Mouse (Mus musculus): ENCODE measurements at regions not wholly inside any gene's neighbourhood (a gene's known extent, or its start where the extent isn't known, plus 50 kb on each side); places are given as distances from the start of the nearest gene placed in this dataset.

DNA sequence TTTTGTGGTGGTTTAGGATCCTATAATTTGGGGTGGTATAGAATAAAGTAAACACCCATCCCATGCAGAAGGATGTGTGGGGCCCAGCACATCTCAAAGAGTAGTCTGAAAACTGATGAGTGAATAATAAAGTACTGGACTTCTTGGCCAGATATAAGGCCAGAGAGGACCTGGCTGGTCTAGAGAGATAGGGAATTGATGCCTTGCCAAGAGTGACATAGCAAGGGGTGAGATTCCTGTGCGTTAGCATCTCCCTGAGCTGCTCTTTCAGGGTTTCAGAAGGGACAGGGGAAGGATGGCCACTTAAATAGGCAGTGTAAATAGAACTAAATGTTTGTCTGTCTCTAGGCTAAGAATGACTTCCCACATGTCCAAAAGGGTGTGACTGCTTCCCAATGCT lies 137.0 kb upstream of the Tbc1d2b start:
- no peaks in the 10 kb centered on the region for H3K27me3 ChIP-seq (ENCODE audit: control insufficient read depth, insufficient read depth, low read length)
- no peak overlapping the region for H3K9ac ChIP-seq (ENCODE audit: low read depth, low read length)
- 52% methylated on average over 1 of the region's 1 CpGs for WGBS (ENCODE audit: insufficient replicate concordance)
- ATAC-seq (replicated peaks; ENCODE audit: insufficient number of reproducible peaks, low FRiP score, low TSS enrichment): no peak
- H3K9me3 ChIP-seq (replicated peaks; ENCODE audit: control insufficient read depth, low read length): no peaks in the 10 kb centered on the region
- no peak overlapping the region for H3K4me3 ChIP-seq (ENCODE audit: low read depth, low read length)
- H3K27ac ChIP-seq (ENCODE audit: low read depth, low read length): no peak overlapping the region
- H3K4me2 ChIP-seq: no peak overlapping the region
- H3K4me1 ChIP-seq (ENCODE audit: control insufficient read depth, insufficient read depth, low read length): no peaks in the 10 kb centered on the region
- H3K36me3 ChIP-seq (ENCODE audit: control insufficient read depth, insufficient read depth, low read length): no peaks in the 10 kb centered on the region

- Histone ChIP-seq H3K4me3 (ENCODE audit: low read depth, low read length) (no peak overlapping the region), H3K36me3 (ENCODE audit: control insufficient read depth, insufficient read depth, low read length) (no peaks in the 10 kb centered on the region)
Measured at GRCm38 (mm10) chr9:90388401-90388800, 117.8 kb upstream of the Tbc1d2b start.

DNA sequence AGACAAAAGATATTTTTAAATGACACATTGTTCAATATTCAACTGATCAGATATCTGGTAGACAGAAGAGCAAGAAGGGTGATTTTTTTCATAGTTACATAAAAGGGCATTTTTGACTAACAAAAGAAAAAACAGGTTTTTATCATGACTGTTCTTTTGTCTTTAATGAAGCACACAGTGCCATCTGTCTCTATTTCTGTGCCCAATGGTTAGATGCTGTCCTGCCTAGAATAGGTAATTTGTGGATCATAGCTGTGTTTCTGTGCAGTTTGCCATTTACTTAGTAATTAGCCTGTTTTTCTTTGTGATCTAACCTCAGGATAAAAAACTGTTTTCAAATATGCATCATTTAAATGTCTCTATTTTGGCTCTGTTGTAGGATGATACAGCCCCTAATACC lies 114.4 kb upstream of the Tbc1d2b start:
- Histone ChIP-seq H3K36me3 (ENCODE audit: control insufficient read depth, insufficient read depth, low read length) (no peaks in the 10 kb centered on the region), H3K27me3 (ENCODE audit: control insufficient read depth, insufficient read depth, low read length) (no peaks in the 10 kb centered on the region), H3K4me3 (ENCODE audit: low read depth, low read length) (no peak overlapping the region), H3K4me1 (ENCODE audit: control insufficient read depth, insufficient read depth, low read length) (no peaks in the 10 kb centered on the region), H3K27ac (ENCODE audit: low read depth, low read length) (no peak overlapping the region), H3K9me3 (replicated peaks; ENCODE audit: control insufficient read depth, low read length) (no peaks in the 10 kb centered on the region), H3K9ac (ENCODE audit: low read depth, low read length) (no peak overlapping the region), H3K4me2 (no peak overlapping the region)
- no peak for ATAC-seq (replicated peaks; ENCODE audit: insufficient number of reproducible peaks, low FRiP score, low TSS enrichment)

More at GRCm38 (mm10) chr9:90388401-90388800, 117.8 kb upstream of the Tbc1d2b start:
- 63% methylated on average over 2 of the region's 2 CpGs for WGBS (ENCODE audit: insufficient replicate concordance)
- H3K4me2 ChIP-seq: no peak overlapping the region
- no peak overlapping the region for H3K9ac ChIP-seq (ENCODE audit: low read depth, low read length)
- no peak overlapping the region for H3K27ac ChIP-seq (ENCODE audit: low read depth, low read length)
- no peaks in the 10 kb centered on the region for H3K9me3 ChIP-seq (replicated peaks; ENCODE audit: control insufficient read depth, low read length)
- ATAC-seq (replicated peaks; ENCODE audit: insufficient number of reproducible peaks, low FRiP score, low TSS enrichment): no peak
- no peaks in the 10 kb centered on the region for H3K4me1 ChIP-seq (ENCODE audit: control insufficient read depth, insufficient read depth, low read length)
- H3K27me3 ChIP-seq (ENCODE audit: control insufficient read depth, insufficient read depth, low read length): no peaks in the 10 kb centered on the region

DNA sequence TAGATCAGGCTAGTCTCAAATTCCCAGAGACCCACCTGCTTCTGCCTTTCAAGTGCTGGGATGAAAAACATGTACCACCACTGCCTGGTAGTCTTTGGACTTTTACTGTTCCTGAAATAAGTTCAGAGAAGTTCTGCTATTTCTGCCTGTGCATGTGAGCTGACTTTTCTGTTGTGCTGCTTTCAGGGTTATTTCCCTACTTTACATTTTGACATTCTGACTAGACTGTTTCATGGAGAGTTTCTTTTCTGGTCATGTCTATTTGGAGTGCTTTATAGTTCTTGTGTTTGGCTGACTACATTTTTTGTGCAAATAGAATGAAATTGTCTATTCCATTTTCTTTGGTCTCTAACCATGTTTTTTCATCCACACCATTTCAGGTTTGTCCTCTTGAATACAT lies 109.5 kb upstream of the Tbc1d2b start:
- H3K9me3 ChIP-seq (replicated peaks; ENCODE audit: control insufficient read depth, low read length): no peaks in the 10 kb centered on the region

DNA sequence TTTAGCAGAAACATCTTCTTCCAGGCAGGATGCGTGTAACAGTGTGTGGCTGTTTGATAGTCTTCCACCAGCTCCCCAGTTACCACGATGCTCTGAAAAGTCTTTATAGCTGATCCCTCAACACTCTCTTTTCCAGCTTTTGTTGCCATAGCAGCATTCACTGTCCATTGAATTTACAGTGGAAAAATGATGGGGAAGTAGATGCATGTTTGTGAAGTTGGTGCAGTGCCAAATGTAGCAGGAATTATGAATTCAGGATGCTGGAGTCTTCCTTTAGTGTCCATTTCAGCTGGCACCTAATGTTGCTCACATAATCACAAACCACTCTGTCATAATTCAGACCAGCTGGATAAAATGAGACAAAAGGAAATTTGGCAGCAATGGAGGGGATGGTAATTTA lies 99.0 kb upstream of the Tbc1d2b start:
- no peak overlapping the region for H3K4me2 ChIP-seq
- H3K27me3 ChIP-seq (ENCODE audit: control insufficient read depth, insufficient read depth, low read length): no peaks in the 10 kb centered on the region
- no peaks in the 10 kb centered on the region for H3K36me3 ChIP-seq (ENCODE audit: control insufficient read depth, insufficient read depth, low read length)
- H3K9me3 ChIP-seq (replicated peaks; ENCODE audit: control insufficient read depth, low read length): no peaks in the 10 kb centered on the region
- no peak overlapping the region for H3K9ac ChIP-seq (ENCODE audit: low read depth, low read length)
- WGBS (ENCODE audit: insufficient replicate concordance): 79% methylated on average over 2 of the region's 2 CpGs
- ATAC-seq (replicated peaks; ENCODE audit: insufficient number of reproducible peaks, low FRiP score, low TSS enrichment): no peak
- H3K4me3 ChIP-seq (ENCODE audit: low read depth, low read length): no peak overlapping the region
- H3K4me1 ChIP-seq (ENCODE audit: control insufficient read depth, insufficient read depth, low read length): no peaks in the 10 kb centered on the region
- no peak overlapping the region for H3K27ac ChIP-seq (ENCODE audit: low read depth, low read length)

More for the DNA sequence above, 109.5 kb upstream of the Tbc1d2b start:
- Histone ChIP-seq H3K27ac (ENCODE audit: low read depth, low read length) (no peak overlapping the region), H3K27me3 (ENCODE audit: control insufficient read depth, insufficient read depth, low read length) (no peaks in the 10 kb centered on the region), H3K4me1 (ENCODE audit: control insufficient read depth, insufficient read depth, low read length) (no peaks in the 10 kb centered on the region), H3K4me2 (no peak overlapping the region), H3K9ac (ENCODE audit: low read depth, low read length) (no peak overlapping the region), H3K4me3 (ENCODE audit: low read depth, low read length) (no peak overlapping the region), H3K36me3 (ENCODE audit: control insufficient read depth, insufficient read depth, low read length) (no peaks in the 10 kb centered on the region)
- no peak for ATAC-seq (replicated peaks; ENCODE audit: insufficient number of reproducible peaks, low FRiP score, low TSS enrichment)

- Histone ChIP-seq H3K9ac (ENCODE audit: low read depth, low read length) (no peak overlapping the region), H3K9me3 (replicated peaks; ENCODE audit: control insufficient read depth, low read length) (no peaks in the 10 kb centered on the region), H3K27me3 (ENCODE audit: control insufficient read depth, insufficient read depth, low read length) (no peaks in the 10 kb centered on the region), H3K4me1 (ENCODE audit: control insufficient read depth, insufficient read depth, low read length) (no peaks in the 10 kb centered on the region), H3K4me2 (no peak overlapping the region), H3K4me3 (ENCODE audit: low read depth, low read length) (no peak overlapping the region), H3K27ac (ENCODE audit: low read depth, low read length) (no peak overlapping the region), H3K36me3 (ENCODE audit: control insufficient read depth, insufficient read depth, low read length) (no peaks in the 10 kb centered on the region)
- no peak for ATAC-seq (replicated peaks; ENCODE audit: insufficient number of reproducible peaks, low FRiP score, low TSS enrichment)
- WGBS (ENCODE audit: insufficient replicate concordance): 68% methylated on average over 3 of the region's 3 CpGs
Measured at GRCm38 (mm10) chr9:90367745-90368144, 97.1 kb upstream of the Tbc1d2b start.

GRCm38 (mm10) chr9:90326531-90326930 lies 55.9 kb upstream of the Tbc1d2b start:
- Histone ChIP-seq H3K27me3 (ENCODE audit: control insufficient read depth, insufficient read depth, low read length) (no peaks in the 10 kb centered on the region), H3K4me3 (ENCODE audit: low read depth, low read length) (no peak overlapping the region), H3K27ac (ENCODE audit: low read depth, low read length) (no peak overlapping the region), H3K9me3 (replicated peaks; ENCODE audit: control insufficient read depth, low read length) (no peaks in the 10 kb centered on the region), H3K9ac (ENCODE audit: low read depth, low read length) (no peak overlapping the region), H3K4me1 (ENCODE audit: control insufficient read depth, insufficient read depth, low read length) (no peaks in the 10 kb centered on the region), H3K36me3 (ENCODE audit: control insufficient read depth, insufficient read depth, low read length) (no peaks in the 10 kb centered on the region), H3K4me2 (no peak overlapping the region)
- 71% methylated on average over 4 of the region's 4 CpGs for WGBS (ENCODE audit: insufficient replicate concordance)
- no peak for ATAC-seq (replicated peaks; ENCODE audit: insufficient number of reproducible peaks, low FRiP score, low TSS enrichment)

Measured in heart, embryonic 11.5 days (tissue).